Mouse (Mus musculus): ENCODE data around the gene Dsel. TPM values are rescaled to one million over a fixed set of nuclear protein-coding genes. Genes with fewer than 3 reads are reported as not detected.
A peak's percentile ranks its signal among the peaks of the same experiment; 100 is the strongest.

Dsel gene
- polyA plus RNA-seq (2012; ENCODE audit: insufficient read depth, insufficient read length, missing spikeins), result 3.9 and 4.4 TPM in 2 replicates

DNA sequence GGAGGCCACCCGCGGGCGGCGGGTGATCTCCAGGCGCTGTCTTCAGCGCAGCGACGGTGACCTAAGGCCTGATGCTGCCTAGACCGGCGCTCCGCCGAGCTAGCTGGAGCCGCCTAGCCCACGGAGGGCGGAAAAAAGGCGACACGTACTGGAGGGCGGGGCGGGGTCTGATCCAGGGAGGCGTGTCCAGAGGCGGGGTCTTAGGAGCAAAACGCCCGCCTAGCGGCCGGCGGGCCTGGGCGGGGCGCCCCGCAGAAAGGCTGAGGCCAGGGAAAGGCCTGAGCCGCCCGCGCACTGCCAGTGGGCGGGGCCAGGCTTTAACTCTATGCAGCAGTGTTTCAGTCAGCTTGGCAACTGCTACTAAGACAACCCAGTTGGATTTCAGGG, at the start of gene Dsel:
Gene Dsel (minus strand): TSS at position 140 of the 387 bp plus-strand sequence.
- Histone ChIP-seq H3K4me1 (ENCODE audit: control insufficient read depth, insufficient read depth, low read length) (no peaks in the 10 kb centered on the region), H3K27ac (ENCODE audit: insufficient read depth, low read depth, low read length) (no peak within 1 kb of the TSS), H3K4me3 (ENCODE audit: insufficient read depth, low read length) (peak within 1 kb of the TSS; percentile 83)
- TF ChIP-seq CTCF (IDR thresholded peaks at IDR 0.05; ENCODE audit: low read depth, low read length), result no peak
- no peak for TF ChIP-seq POLR2A (IDR thresholded peaks at IDR 0.05; ENCODE audit: borderline replicate concordance, low read depth, low read length)

DNA sequence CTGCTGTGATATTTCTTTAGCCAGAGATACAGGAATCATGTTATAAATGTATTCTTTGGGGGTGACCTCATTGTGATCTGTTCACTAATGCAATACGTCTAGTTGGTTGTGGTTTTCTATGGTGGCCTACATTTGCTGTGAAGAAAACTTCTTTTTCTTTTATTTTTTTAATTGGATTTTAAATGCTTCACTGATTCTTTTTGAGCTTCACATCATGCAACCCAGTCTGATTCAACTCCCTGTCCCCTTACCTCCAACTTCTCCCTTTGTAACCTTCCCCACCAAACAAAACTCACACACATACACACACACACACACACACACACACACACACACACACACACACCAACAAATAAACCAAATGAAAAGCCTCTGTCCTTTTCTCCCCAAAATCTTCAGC, 46.7 kb upstream of the Dsel start:
- Histone ChIP-seq H3K27ac (ENCODE audit: insufficient read depth, low read depth, low read length) (no peak overlapping the region), H3K4me1 (ENCODE audit: control insufficient read depth, insufficient read depth, low read length) (no peaks in the 10 kb centered on the region), H3K4me3 (ENCODE audit: insufficient read depth, low read length) (no peak overlapping the region)
- no peak for TF ChIP-seq POLR2A (IDR thresholded peaks at IDR 0.05; ENCODE audit: borderline replicate concordance, low read depth, low read length)
- no peak for TF ChIP-seq CTCF (IDR thresholded peaks at IDR 0.05; ENCODE audit: low read depth, low read length)

DNA sequence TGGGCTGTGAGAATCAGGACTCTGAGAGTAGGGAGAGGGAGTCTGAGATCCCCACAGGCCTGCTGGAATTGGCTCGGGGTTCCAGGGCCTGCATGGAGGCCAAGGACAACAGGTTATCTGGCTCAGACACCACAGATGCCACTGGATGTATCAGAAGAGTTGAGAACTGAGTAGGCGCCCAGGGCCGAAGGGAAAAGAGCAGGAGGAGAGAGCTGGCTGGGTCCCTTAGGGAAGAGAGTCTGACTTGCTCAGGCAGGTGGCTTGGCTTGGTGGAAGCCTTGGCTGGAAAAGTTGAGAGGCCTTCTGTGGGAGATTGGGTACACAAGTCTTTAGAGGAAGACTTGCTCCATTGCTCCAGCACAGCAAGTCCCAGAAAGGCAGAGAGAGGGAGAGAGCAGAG, 18.6 kb upstream of the Dsel start:
- TF ChIP-seq CTCF (IDR thresholded peaks at IDR 0.05; ENCODE audit: low read depth, low read length) (no peak), POLR2A (IDR thresholded peaks at IDR 0.05; ENCODE audit: borderline replicate concordance, low read depth, low read length) (no peak)
- Histone ChIP-seq H3K4me3 (ENCODE audit: insufficient read depth, low read length) (no peak overlapping the region), H3K4me1 (ENCODE audit: control insufficient read depth, insufficient read depth, low read length) (no peaks in the 10 kb centered on the region), H3K27ac (ENCODE audit: insufficient read depth, low read depth, low read length) (no peak overlapping the region)

DNA sequence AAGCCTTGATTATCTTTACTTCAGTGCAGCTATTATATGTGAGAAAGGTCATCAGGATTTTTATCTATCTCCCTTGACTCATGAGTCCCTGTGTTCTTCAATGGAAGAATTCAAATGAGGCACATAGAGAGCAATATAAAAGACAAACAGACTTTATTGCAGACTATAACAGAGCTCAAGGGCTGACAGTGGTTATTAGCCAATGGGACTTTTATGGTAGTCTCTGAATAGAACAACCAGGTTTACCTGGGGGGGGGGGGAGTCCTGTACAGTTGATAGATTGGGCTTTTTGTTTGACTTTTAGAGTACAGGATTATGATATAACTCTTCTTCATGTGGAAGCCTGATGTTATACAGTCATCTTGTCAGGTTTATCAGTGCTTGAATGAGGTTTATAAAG, 11.1 kb upstream of the Dsel start:
- H3K4me1 ChIP-seq (ENCODE audit: control insufficient read depth, insufficient read depth, low read length), result no peaks in the 10 kb centered on the region
- TF ChIP-seq POLR2A (IDR thresholded peaks at IDR 0.05; ENCODE audit: borderline replicate concordance, low read depth, low read length) (no peak), CTCF (IDR thresholded peaks at IDR 0.05; ENCODE audit: low read depth, low read length) (no peak)
- no peak overlapping the region for H3K4me3 ChIP-seq (ENCODE audit: insufficient read depth, low read length)
- H3K27ac ChIP-seq (ENCODE audit: insufficient read depth, low read depth, low read length), result no peak overlapping the region

DNA sequence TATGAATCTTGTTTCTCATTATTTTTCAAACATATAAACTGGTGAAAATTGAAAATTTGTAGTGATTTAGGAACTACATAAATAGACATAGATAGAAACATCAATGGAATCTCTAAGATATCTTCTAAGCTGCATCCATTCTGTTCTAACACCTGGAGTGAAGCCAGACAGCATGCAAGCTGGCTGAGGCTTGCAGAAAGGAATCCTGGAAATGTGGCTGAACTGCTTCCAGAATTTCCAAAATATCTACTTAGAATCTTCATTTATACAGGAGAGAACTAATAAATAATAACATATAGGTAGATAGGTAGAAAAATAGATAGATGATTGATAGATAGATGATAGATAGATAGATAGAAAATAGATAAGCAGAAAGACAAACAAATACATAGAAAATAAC, 8.5 kb upstream of the Dsel start:
- no peak for TF ChIP-seq CTCF (IDR thresholded peaks at IDR 0.05; ENCODE audit: low read depth, low read length)
- TF ChIP-seq POLR2A (IDR thresholded peaks at IDR 0.05; ENCODE audit: borderline replicate concordance, low read depth, low read length), result no peak
- H3K27ac ChIP-seq (ENCODE audit: insufficient read depth, low read depth, low read length), result no peak overlapping the region
- no peak overlapping the region for H3K4me3 ChIP-seq (ENCODE audit: insufficient read depth, low read length)
- no peaks in the 10 kb centered on the region for H3K4me1 ChIP-seq (ENCODE audit: control insufficient read depth, insufficient read depth, low read length)

DNA sequence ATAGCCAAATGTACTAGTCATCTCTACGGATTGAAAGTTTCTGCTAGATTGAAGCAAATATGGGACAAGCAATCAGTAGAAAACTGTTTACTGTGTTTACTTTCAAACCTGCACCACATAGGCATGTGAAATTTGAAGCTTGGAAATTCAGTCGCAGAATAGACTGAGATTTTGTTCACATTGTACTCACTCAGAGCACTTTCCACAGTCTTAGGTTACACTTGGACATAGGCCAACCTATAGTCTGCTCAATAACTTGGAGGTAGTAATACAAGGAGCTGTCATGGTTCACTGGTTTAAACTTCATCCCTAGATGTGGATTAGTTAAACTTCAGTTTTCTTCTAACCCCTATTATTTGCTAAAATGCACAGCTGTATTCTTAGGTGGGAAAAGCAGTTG, 749 bp upstream of the Dsel start:
- no peaks in the 10 kb centered on the region for H3K4me1 ChIP-seq (ENCODE audit: control insufficient read depth, insufficient read depth, low read length)
- H3K4me3 ChIP-seq (ENCODE audit: insufficient read depth, low read length), result no peak overlapping the region
- no peak overlapping the region for H3K27ac ChIP-seq (ENCODE audit: insufficient read depth, low read depth, low read length)
- TF ChIP-seq CTCF (IDR thresholded peaks at IDR 0.05; ENCODE audit: low read depth, low read length), result no peak
- no peak for TF ChIP-seq POLR2A (IDR thresholded peaks at IDR 0.05; ENCODE audit: borderline replicate concordance, low read depth, low read length)

DNA sequence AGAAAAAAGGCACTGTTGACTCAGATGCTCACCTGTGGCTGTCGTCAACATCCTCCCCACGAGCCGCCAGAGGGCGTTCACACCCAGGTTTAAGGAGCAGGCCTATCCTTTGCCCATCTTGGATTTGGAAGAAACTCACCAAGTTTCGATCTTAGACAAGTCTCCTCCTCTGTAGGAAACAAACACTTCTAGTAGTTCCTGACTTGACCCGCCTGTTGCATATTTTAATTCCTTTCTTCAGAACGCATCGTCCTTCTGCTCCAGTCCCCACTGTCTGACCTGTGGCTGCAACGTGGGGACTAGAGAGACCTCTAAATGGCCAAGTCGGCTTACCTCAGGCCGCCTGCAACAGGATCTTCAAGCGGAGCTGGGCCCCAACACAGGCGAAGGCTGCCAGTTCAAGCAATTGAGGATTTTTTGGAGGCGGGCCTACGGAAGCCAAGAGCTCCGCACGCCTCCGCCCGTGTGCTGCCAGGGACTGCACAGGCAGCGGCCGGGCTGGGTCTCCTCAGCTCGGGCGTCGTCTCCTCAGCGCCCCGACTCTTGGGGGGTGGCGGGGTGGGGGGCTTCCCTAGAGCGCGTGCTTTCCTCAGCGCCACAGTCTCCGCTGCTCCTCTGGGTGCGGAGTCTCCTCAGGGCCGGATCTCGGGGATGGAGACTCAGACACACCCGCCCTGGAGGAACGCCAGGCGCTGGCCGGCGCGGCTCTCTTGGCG, 497 bp downstream of the Dsel start:
- H3K4me3 ChIP-seq (ENCODE audit: insufficient read depth, low read length), result peak overlapping the region; percentile 83
- no peaks in the 10 kb centered on the region for H3K4me1 ChIP-seq (ENCODE audit: control insufficient read depth, insufficient read depth, low read length)
- no peak overlapping the region for H3K27ac ChIP-seq (ENCODE audit: insufficient read depth, low read depth, low read length)
- no peak for TF ChIP-seq POLR2A (IDR thresholded peaks at IDR 0.05; ENCODE audit: borderline replicate concordance, low read depth, low read length)
- peak; percentile 87 for TF ChIP-seq CTCF (IDR thresholded peaks at IDR 0.05; ENCODE audit: low read depth, low read length)

DNA sequence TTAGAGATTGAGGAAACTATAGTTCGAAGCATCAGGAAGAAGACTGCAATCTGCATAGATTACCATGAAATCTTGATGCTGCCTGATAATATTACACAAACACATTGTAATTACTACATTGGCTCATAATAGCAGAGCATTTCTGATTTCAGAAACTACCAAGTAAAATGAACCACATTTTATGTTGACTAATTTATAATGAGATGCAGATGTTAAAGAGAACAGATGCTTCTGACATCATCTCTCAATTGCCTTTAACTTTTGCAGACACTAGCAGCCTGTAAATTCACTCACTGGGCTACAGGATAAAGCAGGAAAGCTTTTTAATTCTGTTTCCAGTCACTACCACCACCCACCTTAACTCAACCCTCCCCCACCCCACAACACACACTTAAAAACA, 6.9 kb downstream of the Dsel start:
- Histone ChIP-seq H3K4me3 (ENCODE audit: insufficient read depth, low read length) (no peak overlapping the region), H3K27ac (ENCODE audit: insufficient read depth, low read depth, low read length) (no peak overlapping the region), H3K4me1 (ENCODE audit: control insufficient read depth, insufficient read depth, low read length) (no peaks in the 10 kb centered on the region)
- TF ChIP-seq CTCF (IDR thresholded peaks at IDR 0.05; ENCODE audit: low read depth, low read length) (no peak), POLR2A (IDR thresholded peaks at IDR 0.05; ENCODE audit: borderline replicate concordance, low read depth, low read length) (no peak)

DNA sequence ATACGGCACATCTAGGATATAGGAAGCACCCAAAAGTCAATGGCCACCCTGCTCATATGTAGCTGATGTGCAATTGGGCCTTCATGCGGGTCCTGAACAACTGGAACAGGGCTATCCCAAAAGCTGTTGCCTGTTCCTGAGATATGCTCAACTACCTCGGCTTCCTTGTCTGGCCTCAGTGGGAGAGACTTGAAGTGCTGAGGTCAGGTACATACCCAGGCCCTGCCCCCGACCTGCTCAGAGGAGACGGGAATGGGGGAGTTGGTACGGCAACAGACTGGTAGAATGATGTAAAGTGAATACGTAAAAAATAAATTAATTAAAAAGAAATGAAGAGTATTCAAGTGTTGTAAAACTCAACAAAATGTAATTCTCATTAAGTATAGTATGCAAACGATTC, 12.3 kb downstream of the Dsel start:
- no peak for TF ChIP-seq POLR2A (IDR thresholded peaks at IDR 0.05; ENCODE audit: borderline replicate concordance, low read depth, low read length)
- Histone ChIP-seq H3K4me3 (ENCODE audit: insufficient read depth, low read length) (no peak overlapping the region), H3K27ac (ENCODE audit: insufficient read depth, low read depth, low read length) (no peak overlapping the region), H3K4me1 (ENCODE audit: control insufficient read depth, insufficient read depth, low read length) (no peaks in the 10 kb centered on the region)

DNA sequence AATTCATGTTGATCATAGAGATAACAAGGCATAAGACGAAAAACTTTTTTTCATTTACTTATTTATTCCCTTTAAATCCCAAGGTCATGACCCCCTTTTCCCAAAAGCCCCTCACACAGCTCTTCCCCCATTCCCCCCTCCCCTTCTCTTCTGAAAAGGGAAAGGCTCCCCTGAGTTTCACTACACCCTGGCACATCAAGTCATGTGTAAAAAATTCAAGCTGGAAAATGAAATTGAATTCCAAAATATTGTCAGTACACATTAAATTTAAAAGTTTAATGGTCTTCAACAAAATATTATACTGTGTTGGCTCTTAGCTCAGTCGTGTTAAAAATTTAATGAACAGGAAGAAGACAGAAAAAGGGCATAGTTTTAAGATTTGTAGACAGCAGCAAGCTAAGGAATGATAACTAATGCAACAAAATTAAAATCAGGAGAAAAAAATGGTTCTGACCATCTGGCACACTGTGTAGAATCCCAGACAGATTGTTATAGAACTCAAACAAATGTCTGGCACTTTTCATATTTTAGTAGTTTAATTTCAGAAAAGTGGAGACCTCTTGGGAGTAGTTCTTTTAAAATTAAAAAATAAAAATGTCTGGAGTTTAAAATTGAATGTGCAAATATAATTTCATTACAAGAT, 31.0 kb downstream of the Dsel start:
- Histone ChIP-seq H3K4me3 (ENCODE audit: insufficient read depth, low read length) (no peak overlapping the region), H3K27ac (ENCODE audit: insufficient read depth, low read depth, low read length) (no peak overlapping the region), H3K4me1 (ENCODE audit: control insufficient read depth, insufficient read depth, low read length) (no peaks in the 10 kb centered on the region)
- no peak for TF ChIP-seq CTCF (IDR thresholded peaks at IDR 0.05; ENCODE audit: low read depth, low read length)
- no peak for TF ChIP-seq POLR2A (IDR thresholded peaks at IDR 0.05; ENCODE audit: borderline replicate concordance, low read depth, low read length)

Measured in bone marrow macrophage, adult 2 months (primary cell).